Mouse (Mus musculus) cerebellum, adult 2 months (tissue): ENCODE results near the gene Olfr142. TPM values are rescaled to one million over a fixed set of nuclear protein-coding genes. Genes with fewer than 3 reads are reported as not detected.
"Not testable (repeated sequence)": the region's sequence is repeated elsewhere in the genome, so short reads cannot be mapped to it uniquely, and the experiment has no call there.

Experiments used
- DNase-seq, 2 experiments: peaks; one replicate each; pipeline ENCODE4 v3.0.0; 2021
- H3K27ac ChIP-seq: fragments of 200-500 bp; 2 replicates; pipeline ENCODE4 v1.5.1; 2012; ENCODE audit warnings: low read length, control low read depth, inconsistent platforms; ENCODE audit not compliant: insufficient read depth
- H3K27me3 ChIP-seq: fragments of 200-500 bp; 2 replicates; pipeline ENCODE4 v1.6.1; 2012; ENCODE audit warnings: inconsistent platforms, mild to moderate bottlenecking, low read length, moderate library complexity; ENCODE audit not compliant: control insufficient read depth, insufficient read depth
- H3K4me1 ChIP-seq: fragments of 200-500 bp; 2 replicates; pipeline ENCODE4 v1.6.1; 2011; ENCODE audit warnings: low read length; ENCODE audit not compliant: control insufficient read depth, insufficient read depth
- H3K4me3 ChIP-seq: fragments of 200-500 bp; replicated peaks from 2 replicates; pipeline ENCODE3; 2011; ENCODE audit warnings: mild to moderate bottlenecking, low read depth, low read length, control low read depth; ENCODE audit not compliant: insufficient read depth
- CTCF ChIP-seq: fragments of 200-500 bp; IDR thresholded peaks from 2 replicates; pipeline ENCODE4 v1.5.1; 2011; ENCODE audit warnings: low read depth, mild to moderate bottlenecking, control low read depth, low read length, moderate library complexity, borderline replicate concordance; ENCODE audit not compliant: insufficient read depth
- POLR2A ChIP-seq: fragments of 200-500 bp; IDR thresholded peaks from 2 replicates; pipeline ENCODE4 v1.6.1; 2011; ENCODE audit warnings: low read length, control low read depth, borderline replicate concordance; ENCODE audit not compliant: insufficient read depth
- WGBS: fragments of 180-500 bp; shearing (Covaris S2); methylation state at CpG from one replicate; pipeline ENCODE4 v1.1.7; 2018; 5-methylcytosine and 5-hydroxymethylcytosine counted together
- polyA plus RNA-seq: library from polyadenylated mRNA; depleted of rRNA; stranded (reverse); fragments of >200 nt; gene quantifications from 2 replicates; pipeline ENCODE4 v1.2.3, GENCODE M21; 2012; rRNA removed

The Olfr142 gene
- not detected in 2 replicates for polyA plus RNA-seq

DNA sequence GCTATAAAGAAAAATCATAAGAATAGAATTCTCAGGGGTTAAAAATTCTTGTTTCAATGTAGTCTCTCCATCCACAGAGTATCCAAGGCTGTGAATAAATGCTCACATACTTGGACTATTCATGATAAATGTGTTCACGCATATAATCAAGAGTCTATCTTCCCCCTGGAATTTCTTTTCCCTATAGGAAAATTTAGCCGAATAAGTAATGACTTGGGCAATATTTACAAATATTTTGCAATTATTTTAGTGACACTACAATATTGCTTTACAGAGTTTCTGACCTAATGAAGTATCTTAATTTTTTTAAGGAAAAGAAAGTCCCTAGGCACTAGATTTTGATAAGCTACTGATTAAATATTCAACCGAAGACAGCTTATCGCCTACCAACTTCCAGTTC is at the start of gene Olfr142:
Gene Olfr142 (minus strand): TSS at position 101 of the 400 bp plus-strand sequence.
- DNase-seq = no peak
- Histone ChIP-seq H3K27ac (no peak within 1 kb of the TSS), H3K4me3 (no peak within 1 kb of the TSS), H3K27me3 (no peaks in the 10 kb centered on the region), H3K4me1 (no peaks in the 10 kb centered on the region)
- WGBS = 93% methylated on average over 4 of the region's 4 CpGs
- TF ChIP-seq POLR2A (no peak), CTCF (no peak)

DNA sequence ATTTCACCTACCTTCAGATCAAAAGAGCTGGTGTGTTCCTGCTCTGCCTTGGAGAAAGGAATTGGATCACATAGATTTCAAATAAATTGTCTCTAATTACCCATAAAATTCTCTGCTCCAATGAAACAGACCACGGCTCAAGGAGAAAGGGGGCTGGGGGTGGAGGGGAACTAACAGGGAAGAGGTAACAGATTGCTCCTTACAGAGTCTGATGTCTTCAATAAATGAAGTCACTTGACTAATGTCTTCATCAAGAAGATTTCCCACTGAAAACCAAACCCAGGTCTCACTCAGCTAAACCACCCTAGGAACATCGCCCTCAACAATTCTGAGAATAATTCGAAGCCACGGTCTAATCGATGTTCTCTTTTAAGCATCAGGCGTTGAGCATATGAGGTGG is 35.3 kb upstream of the Olfr142 start, which contains the start of gene Olfr1272:
Gene Olfr1272 (minus strand): TSS at position 101 of the 400 bp plus-strand sequence.
- Histone ChIP-seq H3K27me3 (no peaks in the 10 kb centered on the region), H3K4me3 (no peak within 1 kb of the TSS), H3K27ac (no peak within 1 kb of the TSS), H3K4me1 (no peaks in the 10 kb centered on the region)
- TF ChIP-seq CTCF = no peak
- TF ChIP-seq POLR2A = no peak
- 56% methylated on average over 6 of the region's 6 CpGs for WGBS
- no peak for DNase-seq

DNA sequence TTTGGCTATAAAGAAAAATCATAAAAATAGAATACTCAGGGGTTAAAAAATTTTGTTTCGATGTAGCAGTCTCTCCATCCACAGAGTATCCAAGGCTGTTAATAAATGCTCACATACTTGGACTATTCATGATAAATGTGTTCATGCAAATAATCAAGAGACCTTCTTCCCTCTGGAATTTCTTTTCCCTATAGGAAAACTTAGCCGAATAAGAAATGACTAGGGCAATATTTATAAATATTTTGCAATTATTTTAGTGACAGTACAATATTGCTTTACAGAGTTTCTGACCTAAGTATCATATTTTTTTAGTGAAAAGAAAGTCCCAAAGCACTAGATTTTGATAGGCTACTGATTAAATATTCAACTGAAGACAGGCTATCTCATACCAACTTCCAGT is 13.5 kb upstream of the Olfr142 start, which contains the start of gene Olfr1271:
Gene Olfr1271 (minus strand): TSS at position 101 of the 400 bp plus-strand sequence.
- no peak for DNase-seq
- no peak within 1 kb of the TSS for H3K27ac ChIP-seq
- H3K4me1 ChIP-seq = no peaks in the 10 kb centered on the region
- no peaks in the 10 kb centered on the region for H3K27me3 ChIP-seq
- WGBS = 88% methylated on average over 2 of the region's 2 CpGs
- H3K4me3 ChIP-seq = no peak within 1 kb of the TSS
- TF ChIP-seq CTCF = no peak

DNA sequence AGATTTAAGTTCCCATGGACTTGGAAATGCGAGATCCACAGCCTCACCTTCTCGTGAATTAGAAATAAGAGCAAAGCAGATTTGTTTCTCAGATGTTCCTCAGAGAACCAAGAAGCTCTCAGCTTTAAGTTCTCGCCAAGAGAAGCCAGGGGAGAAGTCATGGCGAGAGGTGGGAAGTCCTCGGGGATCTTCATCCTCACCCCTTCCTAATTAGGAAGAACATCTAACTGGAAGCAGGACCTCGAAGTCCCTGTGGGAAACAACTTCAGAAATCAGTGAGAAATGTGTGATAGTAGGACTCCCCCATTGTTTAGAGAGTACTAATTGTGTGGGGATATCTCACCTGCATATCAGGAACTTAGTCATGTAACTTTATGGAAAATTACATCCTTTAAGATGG is 33.0 kb downstream of the Olfr142 start, which contains the start of gene Olfr1506:
Gene Olfr1506 (minus strand): TSS at position 101 of the 400 bp plus-strand sequence.
- no CpG with 5 or more reads among the region's 6 CpGs for WGBS
- not testable (repeated sequence) for DNase-seq, H3K27me3 ChIP-seq, H3K4me3 ChIP-seq, H3K4me1 ChIP-seq, H3K27ac ChIP-seq

Other genes with a start within 250 kb of the Olfr142 start
- gene Olfr1263, start 245.5 kb downstream of the Olfr142 start, polyA plus RNA-seq = not detected in 2 replicates
- gene Olfr1264, start 232.0 kb downstream of the Olfr142 start, polyA plus RNA-seq = not detected in 2 replicates
- gene Olfr1265, start 222.3 kb downstream of the Olfr142 start, polyA plus RNA-seq = not detected in 2 replicates
- gene Olfr140, start 194.0 kb downstream of the Olfr142 start, polyA plus RNA-seq = not detected in 2 replicates
- gene Olfr1269, start 136.2 kb downstream of the Olfr142 start, polyA plus RNA-seq = not detected in 2 replicates
- not detected in 2 replicates for gene Olfr32, start 115.3 kb downstream of the Olfr142 start, polyA plus RNA-seq
- gene Olfr1270, start 104.5 kb downstream of the Olfr142 start, polyA plus RNA-seq = not detected in 2 replicates
- gene Olfr1506, start 33.1 kb downstream of the Olfr142 start, polyA plus RNA-seq = not detected in 2 replicates
- not detected in 2 replicates for gene Olfr1271, start 13.4 kb upstream of the Olfr142 start, polyA plus RNA-seq
- gene Olfr1272, start 35.2 kb upstream of the Olfr142 start, polyA plus RNA-seq = not detected in 2 replicates
- not detected in 2 replicates for gene Gm13769, start 64.6 kb upstream of the Olfr142 start, polyA plus RNA-seq
- not detected in 2 replicates for gene Olfr1274-ps, start 141.1 kb upstream of the Olfr142 start, polyA plus RNA-seq